Mouse (Mus musculus): Measurements from ENCODE around the gene Hes1. TPM values are rescaled to one million over a fixed set of nuclear protein-coding genes. Genes with fewer than 3 reads are reported as not detected.
A peak's percentile ranks its signal among the peaks of the same experiment; 100 is the strongest.

Hes1 gene
- polyA plus RNA-seq, 1 experiment from 2014 or later = 38.5 TPM

DNA sequence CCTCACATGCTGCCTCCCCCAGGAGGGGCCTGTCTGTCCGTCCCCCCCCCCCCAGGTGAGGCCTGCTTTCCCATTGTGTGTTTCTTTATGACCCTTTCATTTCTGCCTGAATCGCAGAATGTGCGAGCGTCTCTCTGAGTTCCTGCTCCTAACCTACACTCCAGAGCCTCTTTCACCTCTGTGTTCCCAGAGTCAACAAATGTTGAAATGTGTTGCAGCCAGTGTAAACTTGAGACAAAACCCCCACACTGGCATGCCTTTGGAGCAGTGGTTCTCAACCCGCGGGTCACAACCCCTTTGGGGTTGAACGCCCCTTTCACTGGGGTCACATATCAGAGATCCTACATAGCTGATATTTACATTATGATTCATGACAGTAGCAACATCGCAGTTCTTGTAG is 49.6 kb downstream of the Hes1 start:
- H3K27ac ChIP-seq (ENCODE audit: low read length) = peak overlapping the region; percentile 78
- no peak overlapping the region for H3K9ac ChIP-seq (ENCODE audit: low read length)
- 47% methylated on average over 8 of the region's 8 CpGs for WGBS
- H3K36me3 ChIP-seq (ENCODE audit: control insufficient read depth, insufficient read depth, low read length) = no peaks in the 10 kb centered on the region
- H3K4me3 ChIP-seq (replicated peaks; ENCODE audit: low read length) = no peak overlapping the region
- H3K27me3 ChIP-seq (ENCODE audit: control insufficient read depth, insufficient read depth, low read length) = no peaks in the 10 kb centered on the region
- no peak overlapping the region for H3K4me2 ChIP-seq (ENCODE audit: low read depth, low read length)
- H3K4me1 ChIP-seq (ENCODE audit: control insufficient read depth, insufficient read depth, low read length) = peaks cover 17% of the 10 kb centered on the region
- ATAC-seq (ENCODE audit: insufficient read depth, low FRiP score) = peak; percentile 18
- H3K9me3 ChIP-seq (replicated peaks; ENCODE audit: control insufficient read depth, low read length) = no peaks in the 10 kb centered on the region

- peak overlapping the region; percentile 78; the same call in 1 of the 2 replicates for H3K27ac ChIP-seq (ENCODE audit: low read length)
- H3K9ac ChIP-seq (ENCODE audit: low read length) = no peak overlapping the region
- no peak overlapping the region for H3K4me3 ChIP-seq (replicated peaks; ENCODE audit: low read length)
- ATAC-seq (ENCODE audit: insufficient read depth, low FRiP score) = no peak
- 86% methylated on average over 1 of the region's 1 CpGs for WGBS
- H3K9me3 ChIP-seq (replicated peaks; ENCODE audit: control insufficient read depth, low read length) = no peaks in the 10 kb centered on the region
- peaks cover 17% of the 10 kb centered on the region for H3K4me1 ChIP-seq (ENCODE audit: control insufficient read depth, insufficient read depth, low read length)
- no peaks in the 10 kb centered on the region for H3K36me3 ChIP-seq (ENCODE audit: control insufficient read depth, insufficient read depth, low read length)
- H3K4me2 ChIP-seq (ENCODE audit: low read depth, low read length) = no peak overlapping the region
- H3K27me3 ChIP-seq (ENCODE audit: control insufficient read depth, insufficient read depth, low read length) = no peaks in the 10 kb centered on the region
Observed at GRCm38 (mm10) chr16:30114451-30114850, 50.3 kb downstream of the Hes1 start.

Other genes with a start within 250 kb of the Hes1 start
- 0.17 and 0.26 TPM in 2 replicates for gene Cpn2, start 203.1 kb downstream of the Hes1 start, polyA plus RNA-seq (2015; fragmentation: Nextera tagmentation; extraction: Ambion mirVana)
- gene Lrrc15, start 218.9 kb downstream of the Hes1 start, polyA plus RNA-seq (2015; fragmentation: Nextera tagmentation; extraction: Ambion mirVana) = 0.28 and 0.55 TPM in 2 replicates
- gene Gp5, start 246.4 kb downstream of the Hes1 start, polyA plus RNA-seq (2015; fragmentation: Nextera tagmentation; extraction: Ambion mirVana) = 0.52 and 0.54 TPM in 2 replicates

All from stomach, embryonic 16.5 days (tissue).